Mouse (Mus musculus) hindbrain, embryonic 12.5 days (tissue): Measurements from ENCODE around the gene Cbs. TPM values are rescaled to one million over a fixed set of nuclear protein-coding genes. Genes with fewer than 3 reads are reported as not detected.

Experiments
- ATAC-seq: fragments of 200-750 bp; cut with Nextera tagmentation; 2 replicates; pipeline ENCODE4 v1.8.0; 2017; ENCODE audit warnings: moderate TSS enrichment; ENCODE audit not compliant: low FRiP score
- H3K27ac ChIP-seq: fragments of 300-500 bp; sonication (generic); 2 replicates; pipeline ENCODE4 v1.5.1; 2016; ENCODE audit warnings: mild to moderate bottlenecking
- H3K27me3 ChIP-seq: fragments of 300-500 bp; sonication (generic); 2 replicates; pipeline ENCODE4 v1.6.1; 2016; ENCODE audit warnings: mild to moderate bottlenecking
- H3K36me3 ChIP-seq: fragments of 300-500 bp; sonication (generic); 2 replicates; pipeline ENCODE4 v1.6.1; 2016; ENCODE audit warnings: mild to moderate bottlenecking
- H3K4me1 ChIP-seq: fragments of 300-500 bp; sonication (generic); 2 replicates; pipeline ENCODE4 v1.6.1; 2016
- H3K4me2 ChIP-seq: fragments of 300-500 bp; sonication (generic); replicated peaks from 2 replicates; pipeline ENCODE4 v1.6.1; 2016; ENCODE audit warnings: mild to moderate bottlenecking
- H3K4me3 ChIP-seq: fragments of 300-500 bp; sonication (generic); 2 replicates; pipeline ENCODE4 v1.5.1; 2016; ENCODE audit warnings: mild to moderate bottlenecking
- H3K9ac ChIP-seq: fragments of 300-500 bp; sonication (generic); 2 replicates; pipeline ENCODE4 v1.6.1; 2016; ENCODE audit warnings: mild to moderate bottlenecking, moderate library complexity
- H3K9me3 ChIP-seq: fragments of 300-500 bp; sonication (generic); replicated peaks from 2 replicates; pipeline ENCODE4 v1.6.1; 2016; ENCODE audit warnings: mild to moderate bottlenecking
- whole genome bisulfite sequencing: fragments of 180-500 bp; shearing (Covaris S2); methylation state at CpG from one replicate; pipeline ENCODE4 v1.1.7; 2016; 5-methylcytosine and 5-hydroxymethylcytosine counted together
- polyA plus RNA-seq: library from polyadenylated mRNA; unstranded; fragments of >200 nt; fragmentation: Nextera tagmentation; extraction: Ambion mirVana; gene quantifications from 2 replicates; pipeline ENCODE4 v1.2.1, GENCODE M21; 2016

Gene Cbs
- polyA plus RNA-seq, 1 experiment from 2014 or later, result 3.3 TPM

- H3K9me3 ChIP-seq, result no peaks in the 10 kb centered on the region
- H3K27ac ChIP-seq, result no peak overlapping the region
- ATAC-seq, result no peak
- peaks cover 39% of the 10 kb centered on the region for H3K36me3 ChIP-seq
- no peaks in the 10 kb centered on the region for H3K4me1 ChIP-seq
- no peak overlapping the region for H3K4me3 ChIP-seq
- H3K9ac ChIP-seq, result no peak overlapping the region
- no peak overlapping the region for H3K4me2 ChIP-seq
- WGBS, result 76% methylated on average over 8 of the region's 8 CpGs
- no peaks in the 10 kb centered on the region for H3K27me3 ChIP-seq
These were observed 29.6 kb downstream of the Cbs start for GRCm38 (mm10) chr17:31607256-31607951.

DNA sequence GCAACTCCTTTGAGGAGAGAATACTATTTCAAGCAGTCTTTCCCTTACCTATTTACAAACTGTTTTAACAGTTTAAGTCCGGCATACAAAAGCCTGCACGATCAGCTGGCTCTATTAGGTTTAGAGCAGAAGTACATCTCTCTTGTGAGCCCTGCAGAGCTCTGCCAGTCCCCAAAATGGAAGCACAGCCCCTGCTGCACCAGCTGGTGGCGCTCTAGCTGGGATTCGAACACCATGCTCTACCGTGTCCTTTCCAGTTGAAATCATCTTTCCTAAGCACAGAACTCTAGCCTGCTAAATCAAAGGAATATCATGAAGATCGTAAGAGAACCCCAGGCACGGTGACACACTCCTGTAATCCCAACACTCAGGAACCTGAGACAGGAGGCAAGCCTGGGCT, 30.6 kb downstream of the Cbs start:
- no peaks in the 10 kb centered on the region for H3K27me3 ChIP-seq
- no peak overlapping the region for H3K4me2 ChIP-seq
- H3K4me1 ChIP-seq, result no peaks in the 10 kb centered on the region
- 82% methylated on average over 7 of the region's 7 CpGs for WGBS
- H3K4me3 ChIP-seq, result no peak overlapping the region
- ATAC-seq, result no peak
- no peak overlapping the region for H3K27ac ChIP-seq
- H3K9me3 ChIP-seq, result no peaks in the 10 kb centered on the region
- H3K9ac ChIP-seq, result no peak overlapping the region
- H3K36me3 ChIP-seq, result peaks cover 46% of the 10 kb centered on the region

DNA sequence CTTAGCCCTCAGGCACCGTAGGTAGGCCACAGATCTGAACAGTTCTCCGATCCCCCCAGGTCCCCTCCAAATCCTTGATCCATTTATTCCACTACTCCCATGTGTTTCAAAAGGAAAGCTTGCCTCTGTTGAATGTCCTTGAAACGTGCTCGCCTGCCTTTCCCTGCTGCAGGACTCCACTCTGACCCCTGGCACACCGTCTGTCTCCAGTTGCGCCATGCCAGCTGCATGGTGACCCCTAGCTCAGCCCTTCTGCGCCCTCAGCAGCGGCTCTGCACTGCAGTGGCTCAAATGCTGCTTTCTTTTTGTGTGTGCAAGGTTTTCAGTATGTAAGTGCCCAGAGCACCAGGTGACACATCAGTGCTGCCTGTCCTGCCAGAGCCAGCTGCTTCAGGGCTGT, 38.4 kb downstream of the Cbs start:
- WGBS, result 90% methylated on average over 8 of the region's 8 CpGs
- H3K36me3 ChIP-seq, result peaks cover 79% of the 10 kb centered on the region

DNA sequence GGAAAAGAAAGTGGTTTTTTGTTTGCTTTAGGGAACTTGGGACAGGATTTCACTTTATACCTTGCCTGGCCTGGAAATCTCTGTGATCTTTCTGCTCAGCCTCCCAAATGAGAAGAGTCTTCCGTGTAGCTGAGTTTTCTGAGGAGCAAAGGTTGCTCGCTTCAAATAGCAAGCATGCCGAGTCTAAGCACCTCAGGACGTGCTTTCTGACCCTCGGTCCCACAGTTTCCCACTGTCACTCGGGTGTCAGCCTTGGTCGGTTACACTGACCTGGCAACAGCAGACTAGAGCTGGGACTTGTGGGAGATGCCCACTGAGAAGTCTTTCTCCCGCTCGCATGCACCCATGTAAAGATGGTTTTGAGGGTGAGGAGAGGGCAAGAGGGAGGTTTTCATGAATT, 39.1 kb downstream of the Cbs start:
- ATAC-seq, result no peak
- no peak overlapping the region for H3K4me2 ChIP-seq
- H3K9me3 ChIP-seq, result no peaks in the 10 kb centered on the region
- no peak overlapping the region for H3K27ac ChIP-seq
- peaks cover 79% of the 10 kb centered on the region for H3K36me3 ChIP-seq
- WGBS, result 94% methylated on average over 9 of the region's 9 CpGs
- no peaks in the 10 kb centered on the region for H3K27me3 ChIP-seq
- no peak overlapping the region for H3K4me3 ChIP-seq
- no peak overlapping the region for H3K9ac ChIP-seq
- peaks cover 2% of the 10 kb centered on the region; the same call in 1 of the 2 replicates for H3K4me1 ChIP-seq

More for the DNA sequence above, 38.4 kb downstream of the Cbs start:
- Histone ChIP-seq H3K27ac (no peak overlapping the region), H3K9me3 (no peaks in the 10 kb centered on the region), H3K4me1 (peaks cover 2% of the 10 kb centered on the region; the same call in 1 of the 2 replicates), H3K4me3 (no peak overlapping the region), H3K9ac (no peak overlapping the region), H3K27me3 (no peaks in the 10 kb centered on the region), H3K4me2 (no peak overlapping the region)
- no peak for ATAC-seq

- 81% methylated on average over 5 of the region's 5 CpGs for WGBS
- no peak for ATAC-seq
- no peak overlapping the region for H3K9ac ChIP-seq
- no peaks in the 10 kb centered on the region for H3K9me3 ChIP-seq
- no peaks in the 10 kb centered on the region for H3K27me3 ChIP-seq
- no peak overlapping the region for H3K4me2 ChIP-seq
- peaks cover 86% of the 10 kb centered on the region for H3K36me3 ChIP-seq
- H3K4me3 ChIP-seq, result no peak overlapping the region
- no peak overlapping the region for H3K27ac ChIP-seq
- H3K4me1 ChIP-seq, result peaks cover 2% of the 10 kb centered on the region; the same call in 1 of the 2 replicates
These were observed 42.0 kb downstream of the Cbs start for GRCm38 (mm10) chr17:31595077-31595476.

DNA sequence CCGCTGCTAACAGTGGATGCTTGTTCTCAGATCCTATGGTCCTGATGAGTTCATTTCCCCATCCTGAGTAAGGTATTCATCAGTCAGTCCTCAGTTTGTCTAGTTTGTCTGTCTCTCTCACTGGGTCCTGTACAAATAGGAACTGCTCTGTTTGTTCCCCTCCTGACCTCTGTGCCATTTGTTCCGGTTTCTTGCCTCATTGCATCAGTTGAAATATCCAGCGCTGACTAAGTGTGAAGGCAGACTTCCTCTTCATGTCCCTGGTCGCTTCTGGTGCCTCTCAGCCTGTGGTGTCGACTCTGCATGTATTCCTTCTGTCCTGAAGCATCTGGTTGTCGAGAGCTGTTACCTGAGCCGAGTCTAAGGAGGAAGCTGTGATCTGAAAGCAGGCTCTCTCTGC, 42.4 kb downstream of the Cbs start:
- Histone ChIP-seq H3K9ac (no peak overlapping the region), H3K27me3 (no peaks in the 10 kb centered on the region), H3K4me3 (no peak overlapping the region), H3K4me1 (peaks cover 2% of the 10 kb centered on the region; the same call in 1 of the 2 replicates), H3K36me3 (peaks cover 82% of the 10 kb centered on the region), H3K9me3 (no peaks in the 10 kb centered on the region), H3K4me2 (no peak overlapping the region), H3K27ac (no peak overlapping the region)
- WGBS, result 85% methylated on average over 7 of the region's 7 CpGs
- ATAC-seq, result no peak

DNA sequence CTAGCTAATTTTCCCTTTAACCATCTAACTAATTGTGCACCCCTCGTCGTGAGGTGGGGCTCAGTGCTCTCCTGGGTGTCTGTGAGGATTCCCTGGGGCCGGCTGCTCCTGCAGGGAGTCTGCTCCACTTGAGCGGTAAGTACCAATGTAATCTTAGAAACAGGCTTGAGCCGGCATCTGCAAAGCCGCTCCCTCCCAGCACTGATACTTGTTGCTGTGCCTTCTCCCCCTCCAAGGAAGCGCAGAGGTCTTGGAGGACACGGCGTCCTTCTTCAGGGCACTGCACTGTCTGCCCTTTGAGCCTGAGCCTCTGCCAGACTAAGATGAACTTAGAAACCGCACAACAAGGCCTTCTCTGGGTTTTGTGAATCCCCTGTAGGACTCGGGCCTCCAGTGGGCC, 46.2 kb downstream of the Cbs start:
- H3K9ac ChIP-seq, result no peak overlapping the region
- no peak overlapping the region for H3K4me2 ChIP-seq
- H3K27me3 ChIP-seq, result no peaks in the 10 kb centered on the region
- no peak for ATAC-seq
- H3K36me3 ChIP-seq, result peaks cover 64% of the 10 kb centered on the region
- peaks cover 2% of the 10 kb centered on the region; the same call in 1 of the 2 replicates for H3K4me1 ChIP-seq
- no peak overlapping the region for H3K4me3 ChIP-seq
- 88% methylated on average over 11 of the region's 11 CpGs for WGBS
- no peaks in the 10 kb centered on the region for H3K9me3 ChIP-seq
- H3K27ac ChIP-seq, result no peak overlapping the region

GRCm38 (mm10) chr17:31588726-31589125, 48.3 kb downstream of the Cbs start:
- H3K36me3 ChIP-seq, result peaks cover 62% of the 10 kb centered on the region
- 87% methylated on average over 4 of the region's 4 CpGs for WGBS
- H3K27me3 ChIP-seq, result no peaks in the 10 kb centered on the region
- ATAC-seq, result no peak
- H3K27ac ChIP-seq, result no peak overlapping the region
- H3K4me2 ChIP-seq, result no peak overlapping the region
- H3K9me3 ChIP-seq, result no peaks in the 10 kb centered on the region
- no peaks in the 10 kb centered on the region for H3K4me1 ChIP-seq
- H3K9ac ChIP-seq, result no peak overlapping the region
- H3K4me3 ChIP-seq, result no peak overlapping the region

GRCm38 (mm10) chr17:31588115-31588514, 48.9 kb downstream of the Cbs start:
- H3K9ac ChIP-seq, result no peak overlapping the region
- H3K4me3 ChIP-seq, result no peak overlapping the region
- H3K9me3 ChIP-seq, result no peaks in the 10 kb centered on the region
- peaks cover 59% of the 10 kb centered on the region for H3K36me3 ChIP-seq
- H3K4me1 ChIP-seq, result no peaks in the 10 kb centered on the region
- no peak for ATAC-seq
- WGBS, result 80% methylated on average over 7 of the region's 7 CpGs
- H3K27ac ChIP-seq, result no peak overlapping the region
- H3K27me3 ChIP-seq, result no peaks in the 10 kb centered on the region
- H3K4me2 ChIP-seq, result no peak overlapping the region

DNA sequence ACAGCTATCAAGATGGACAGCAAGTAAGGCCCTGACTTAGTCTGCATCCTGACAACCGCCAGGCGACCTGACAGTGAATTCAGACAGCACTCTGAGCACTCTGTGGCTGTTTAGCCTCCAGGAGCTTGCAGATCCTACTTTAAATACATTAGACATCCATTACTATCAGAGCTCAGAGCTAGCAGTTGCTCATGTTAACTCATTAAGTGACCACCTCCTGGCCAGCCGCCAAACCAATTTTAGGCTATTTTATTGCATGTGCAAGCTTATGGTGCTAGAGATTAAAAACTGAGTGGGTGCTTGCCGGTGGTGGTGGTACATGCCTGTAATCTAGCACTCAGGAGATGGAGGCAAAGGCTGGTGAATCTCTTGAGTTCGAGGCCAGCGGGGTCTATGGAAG, 53.3 kb downstream of the Cbs start:
- no peak overlapping the region for H3K9ac ChIP-seq
- WGBS, result 90% methylated on average over 6 of the region's 6 CpGs
- no peaks in the 10 kb centered on the region for H3K27me3 ChIP-seq
- no peak for ATAC-seq
- H3K4me1 ChIP-seq, result peaks cover 16% of the 10 kb centered on the region
- H3K4me3 ChIP-seq, result no peak overlapping the region
- no peaks in the 10 kb centered on the region for H3K9me3 ChIP-seq
- H3K4me2 ChIP-seq, result no peak overlapping the region
- H3K27ac ChIP-seq, result peak overlapping the region; percentile 31
- H3K36me3 ChIP-seq, result peaks cover 20% of the 10 kb centered on the region

DNA sequence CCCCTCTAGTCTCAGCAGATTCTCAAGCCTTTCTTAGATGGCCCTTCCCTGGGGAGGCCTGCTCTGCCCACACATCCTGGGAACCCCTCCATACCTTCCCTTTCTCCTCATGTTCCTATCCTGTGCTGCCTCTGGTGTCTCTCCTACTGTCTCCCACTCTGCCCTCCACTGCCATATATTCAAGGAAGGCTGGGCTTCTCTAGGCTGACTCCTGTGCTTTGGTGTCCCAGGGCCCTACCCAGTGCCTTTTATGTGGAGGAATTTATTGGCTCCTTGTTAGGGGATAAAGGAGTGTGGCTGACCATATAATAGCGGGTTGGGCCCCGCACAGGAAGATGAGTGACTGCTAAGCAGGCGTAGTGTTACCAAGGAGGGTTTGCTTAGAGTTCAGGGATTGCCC, 53.9 kb downstream of the Cbs start:
- H3K4me2 ChIP-seq, result no peak overlapping the region
- H3K27ac ChIP-seq, result peak overlapping the region; percentile 31; the same call in 1 of the 2 replicates
- H3K4me3 ChIP-seq, result no peak overlapping the region
- H3K4me1 ChIP-seq, result peaks cover 16% of the 10 kb centered on the region
- H3K9ac ChIP-seq, result no peak overlapping the region
- H3K36me3 ChIP-seq, result peaks cover 15% of the 10 kb centered on the region; the same call in 1 of the 2 replicates
- H3K27me3 ChIP-seq, result no peaks in the 10 kb centered on the region
- ATAC-seq, result no peak
- no peaks in the 10 kb centered on the region for H3K9me3 ChIP-seq
- 77% methylated on average over 3 of the region's 3 CpGs for WGBS

DNA sequence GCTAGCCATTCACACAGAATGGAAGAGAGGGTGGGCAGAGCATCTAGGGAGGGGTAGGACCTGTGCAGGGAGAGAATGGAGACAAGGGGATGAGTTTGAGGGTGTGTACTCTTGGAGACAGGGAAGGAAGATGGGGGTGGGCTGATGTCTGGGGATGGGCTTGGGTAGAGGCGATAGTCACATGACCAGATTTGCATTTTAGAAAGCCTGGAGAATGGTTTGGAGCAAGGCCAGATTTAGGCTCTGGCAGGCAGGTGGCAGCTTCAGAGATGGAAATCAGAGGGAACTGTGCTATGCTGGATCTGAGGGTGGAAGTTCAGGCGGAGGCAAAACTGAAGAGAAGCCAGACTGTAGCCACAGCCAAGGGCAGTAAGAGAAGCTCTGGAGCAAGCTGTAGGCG, 56.7 kb downstream of the Cbs start:
- H3K27ac ChIP-seq, result peak overlapping the region; percentile 40
- H3K9ac ChIP-seq, result no peak overlapping the region

More for the DNA sequence above, 56.7 kb downstream of the Cbs start:
- H3K27me3 ChIP-seq, result no peaks in the 10 kb centered on the region
- H3K9me3 ChIP-seq, result no peaks in the 10 kb centered on the region
- no peak overlapping the region for H3K4me3 ChIP-seq
- H3K4me1 ChIP-seq, result peaks cover 16% of the 10 kb centered on the region
- ATAC-seq, result peak; percentile 67
- peaks cover 15% of the 10 kb centered on the region; the same call in 1 of the 2 replicates for H3K36me3 ChIP-seq
- WGBS, result 58% methylated on average over 3 of the region's 3 CpGs
- H3K4me2 ChIP-seq, result no peak overlapping the region
